Mouse (Mus musculus) liver, postnatal 0 days (tissue): ENCODE data around the gene Sqor. TPM values are rescaled to one million over a fixed set of nuclear protein-coding genes. Genes with fewer than 3 reads are reported as not detected.
A peak's percentile ranks its signal among the peaks of the same experiment; 100 is the strongest.

Source experiments
- ATAC-seq: fragments of 200-750 bp; cut with Nextera tagmentation; 2 replicates; pipeline ENCODE4 v1.8.0; 2017; ENCODE audit warnings: mild to moderate bottlenecking, moderate library complexity
- DNase-seq: peaks from one replicate; pipeline ENCODE4 v3.0.0-alpha.2; 2016
- H3K27ac ChIP-seq: fragments of 300-500 bp; sonication (generic); 2 replicates; pipeline ENCODE4 v1.5.1; 2014; ENCODE audit warnings: antibody characterized with exemption, moderate library complexity, mild to moderate bottlenecking, low read depth
- H3K27me3 ChIP-seq: fragments of 300-500 bp; sonication (generic); 2 replicates; pipeline ENCODE4 v1.6.1; 2014; ENCODE audit warnings: low read length, control low read depth, mixed read lengths; ENCODE audit not compliant: insufficient read depth
- H3K36me3 ChIP-seq: fragments of 300-500 bp; sonication (generic); replicated peaks from 2 replicates; pipeline ENCODE4 v1.6.1; 2014; ENCODE audit warnings: mild to moderate bottlenecking, control low read depth, low read length, moderate library complexity, mixed read lengths; ENCODE audit not compliant: insufficient read depth
- H3K4me1 ChIP-seq: fragments of 300-500 bp; sonication (generic); 2 replicates; pipeline ENCODE4 v1.6.1; 2014; ENCODE audit warnings: antibody characterized with exemption, mild to moderate bottlenecking, control low read depth; ENCODE audit not compliant: insufficient read depth
- H3K4me2 ChIP-seq: fragments of 300-500 bp; sonication (generic); 2 replicates; pipeline ENCODE4 v1.6.1; 2014; ENCODE audit warnings: low read depth, mild to moderate bottlenecking, low read length, moderate library complexity, mixed read lengths
- H3K4me3 ChIP-seq: fragments of 300-500 bp; sonication (generic); 2 replicates; pipeline ENCODE4 v1.5.1; 2014; ENCODE audit warnings: low read depth, low read length
- H3K9ac ChIP-seq: fragments of 300-500 bp; sonication (generic); replicated peaks from 2 replicates; pipeline ENCODE4 v1.6.1; 2014; ENCODE audit warnings: mild to moderate bottlenecking, moderate library complexity
- H3K9me3 ChIP-seq: fragments of 300-500 bp; sonication (generic); 2 replicates; pipeline ENCODE4 v1.6.1; 2016; ENCODE audit warnings: mild to moderate bottlenecking, control low read depth, low read length, mixed read lengths
- CTCF ChIP-seq: sonication (generic); IDR thresholded peaks from 2 replicates; pipeline ENCODE4 v1.5.1; 2016; ENCODE audit warnings: antibody characterized with exemption, low read depth
- EP300 ChIP-seq: IDR thresholded peaks from 2 replicates; pipeline ENCODE4 v1.6.1; 2016; ENCODE audit warnings: antibody characterized with exemption, low read depth, mild to moderate bottlenecking
- WGBS: fragments of 180-500 bp; shearing (Covaris S2); extraction: QIAGEN DNeasy Blood & Tissue Kit; methylation state at CpG from one replicate; pipeline ENCODE4 v1.1.7; 2014; ENCODE audit not compliant: insufficient replicate concordance; 5-methylcytosine and 5-hydroxymethylcytosine counted together
- polyA plus RNA-seq: library from polyadenylated mRNA; unstranded; fragments of >200 nt; fragmentation: Nextera tagmentation; extraction: Ambion mirVana; gene quantifications from 2 replicates; pipeline ENCODE4 v1.2.1, GENCODE M21; 2015

Gene Sqor
- polyA plus RNA-seq, 1 experiment from 2014 or later: 15.4 TPM

GRCm38 (mm10) chr2:122780447-122780846 is 15.4 kb downstream of the Sqor start:
- H3K4me1 ChIP-seq: peaks cover 9% of the 10 kb centered on the region
- no peak for ATAC-seq
- DNase-seq: no peak
- no peaks in the 10 kb centered on the region for H3K9me3 ChIP-seq
- H3K9ac ChIP-seq: no peak overlapping the region
- H3K27ac ChIP-seq: no peak overlapping the region
- H3K36me3 ChIP-seq: no peaks in the 10 kb centered on the region
- H3K4me2 ChIP-seq: 0 out of 2 replicates have a peak overlapping the region, but pooled peaks have one; percentile 2
- H3K4me3 ChIP-seq: no peak overlapping the region
- TF ChIP-seq CTCF (no peak), EP300 (no peak)
- no peaks in the 10 kb centered on the region for H3K27me3 ChIP-seq
- whole genome bisulfite sequencing: 26% methylated on average over 3 of the region's 3 CpGs

GRCm38 (mm10) chr2:122781590-122782356 is 16.7 kb downstream of the Sqor start:
- 60% methylated on average over 8 of the region's 8 CpGs for WGBS
- ATAC-seq (no peak), DNase-seq (no peak)
- H3K9ac ChIP-seq: no peak overlapping the region
- no peak overlapping the region for H3K27ac ChIP-seq
- H3K9me3 ChIP-seq: no peaks in the 10 kb centered on the region
- H3K4me3 ChIP-seq: no peak overlapping the region
- TF ChIP-seq EP300 (peak; percentile 60), CTCF (peak; percentile 15)
- no peaks in the 10 kb centered on the region for H3K27me3 ChIP-seq
- no peaks in the 10 kb centered on the region for H3K36me3 ChIP-seq
- peaks cover 9% of the 10 kb centered on the region for H3K4me1 ChIP-seq
- no peak overlapping the region for H3K4me2 ChIP-seq

GRCm38 (mm10) chr2:122783730-122784129 is 18.7 kb downstream of the Sqor start:
- Histone ChIP-seq H3K4me2 (no peak overlapping the region), H3K9me3 (no peaks in the 10 kb centered on the region), H3K36me3 (no peaks in the 10 kb centered on the region), H3K27ac (no peak overlapping the region), H3K9ac (no peak overlapping the region), H3K4me1 (peaks cover 9% of the 10 kb centered on the region), H3K4me3 (no peak overlapping the region), H3K27me3 (no peaks in the 10 kb centered on the region)
- WGBS: 88% methylated on average over 2 of the region's 2 CpGs
- TF ChIP-seq EP300 (no peak), CTCF (no peak)
- no peak for ATAC-seq
- no peak for DNase-seq

GRCm38 (mm10) chr2:122784701-122785100 is 19.7 kb downstream of the Sqor start:
- H3K9ac ChIP-seq: no peak overlapping the region
- no peak for TF ChIP-seq EP300
- TF ChIP-seq CTCF: no peak
- H3K9me3 ChIP-seq: no peaks in the 10 kb centered on the region
- H3K27me3 ChIP-seq: no peaks in the 10 kb centered on the region
- peaks cover 7% of the 10 kb centered on the region for H3K4me1 ChIP-seq
- no peak overlapping the region for H3K4me3 ChIP-seq
- 68% methylated on average over 3 of the region's 3 CpGs for WGBS
- H3K4me2 ChIP-seq: no peak overlapping the region
- H3K27ac ChIP-seq: no peak overlapping the region
- DNase-seq: no peak
- ATAC-seq: no peak
- H3K36me3 ChIP-seq: no peaks in the 10 kb centered on the region

GRCm38 (mm10) chr2:122786167-122786566 is 21.1 kb downstream of the Sqor start:
- Histone ChIP-seq H3K9me3 (no peaks in the 10 kb centered on the region), H3K27ac (no peak overlapping the region), H3K4me1 (no peaks in the 10 kb centered on the region), H3K9ac (no peak overlapping the region), H3K4me3 (no peak overlapping the region), H3K36me3 (no peaks in the 10 kb centered on the region), H3K27me3 (no peaks in the 10 kb centered on the region), H3K4me2 (no peak overlapping the region)
- no peak for DNase-seq
- ATAC-seq: no peak
- TF ChIP-seq EP300 (no peak), CTCF (no peak)
- 88% methylated on average over 2 of the region's 2 CpGs for WGBS

- no peaks in the 10 kb centered on the region for H3K36me3 ChIP-seq
- ATAC-seq: no peak
- TF ChIP-seq CTCF: no peak
- no peak for TF ChIP-seq EP300
Measured at GRCm38 (mm10) chr2:122789311-122789710, 24.3 kb downstream of the Sqor start.

More at GRCm38 (mm10) chr2:122789311-122789710, 24.3 kb downstream of the Sqor start:
- Histone ChIP-seq H3K4me2 (no peak overlapping the region), H3K9me3 (no peaks in the 10 kb centered on the region), H3K4me1 (no peaks in the 10 kb centered on the region), H3K4me3 (no peak overlapping the region), H3K9ac (no peak overlapping the region), H3K27me3 (no peaks in the 10 kb centered on the region), H3K27ac (no peak overlapping the region)
- peak; percentile 15 for DNase-seq
- 60% methylated on average over 7 of the region's 7 CpGs for WGBS
